Mouse (Mus musculus): ENCODE data around the gene Kcnh3. TPM values are rescaled to one million over a fixed set of nuclear protein-coding genes. Genes with fewer than 3 reads are reported as not detected.

Gene Kcnh3
- total and polyA plus RNA-seq, 3 experiments: 0.05 to 0.37 (median 0.08) TPM

- H3K4me1 ChIP-seq (ENCODE audit: control insufficient read depth, insufficient read depth, low read length): peaks cover 2% of the 10 kb centered on the region; the same call in 1 of the 2 replicates
- H3K27ac ChIP-seq: peak overlapping the region; percentile 60; the same call in 1 of the 2 replicates
- intact Hi-C loops (cut with DNase I): loop anchor here (2.0 kb wide), 1 partner anchor 41 kb away; the partner anchor contains the start of genes Fam186b and Prpf40b
Observed at GRCm38 (mm10) chr15:99253772-99254171, 29.1 kb downstream of the Kcnh3 start.

GRCm38 (mm10) chr15:99254477-99255005 lies 29.9 kb downstream of the Kcnh3 start:
- no peaks in the 10 kb centered on the region for H3K36me3 ChIP-seq (ENCODE audit: control insufficient read depth, insufficient read depth, low read length)
- TF ChIP-seq POLR2A (IDR thresholded peaks at IDR 0.05; ENCODE audit: insufficient read depth, low read depth, low read length): no peak
- TF ChIP-seq CTCF (IDR thresholded peaks at IDR 0.05): no peak
- TF ChIP-seq EP300 (IDR thresholded peaks at IDR 0.05; ENCODE audit: insufficient read depth, low read depth, low read length): 0 out of 2 replicates have a peak, but pooled peaks have one; percentile 9
- H3K79me2 ChIP-seq (replicated peaks; ENCODE audit: control insufficient read depth, insufficient read depth, low read length): no peaks in the 10 kb centered on the region
- intact Hi-C loops (cut with DNase I): no loop called here
- whole genome bisulfite sequencing: 74% methylated on average over 2 of the region's 2 CpGs
- no peak overlapping the region for H3K4me3 ChIP-seq
- peaks cover 3% of the 10 kb centered on the region for H3K4me1 ChIP-seq (ENCODE audit: control insufficient read depth, insufficient read depth, low read length)
- peak overlapping the region; percentile 60 for H3K27ac ChIP-seq
- no peaks in the 10 kb centered on the region for H3K27me3 ChIP-seq (ENCODE audit: control insufficient read depth, insufficient read depth, low read length)
- no peak overlapping the region for H3K9ac ChIP-seq (ENCODE audit: low read depth, low read length)
- peak in 1 of 2 experiments; percentile 47 for DNase-seq

More at GRCm38 (mm10) chr15:99253772-99254171, 29.1 kb downstream of the Kcnh3 start:
- no peak for DNase-seq
- Histone ChIP-seq H3K79me2 (replicated peaks; ENCODE audit: control insufficient read depth, insufficient read depth, low read length) (no peaks in the 10 kb centered on the region), H3K4me3 (no peak overlapping the region), H3K9ac (ENCODE audit: low read depth, low read length) (no peak overlapping the region), H3K27me3 (ENCODE audit: control insufficient read depth, insufficient read depth, low read length) (no peaks in the 10 kb centered on the region), H3K36me3 (ENCODE audit: control insufficient read depth, insufficient read depth, low read length) (no peaks in the 10 kb centered on the region)
- 76% methylated on average over 6 of the region's 6 CpGs for WGBS
- TF ChIP-seq POLR2A (IDR thresholded peaks at IDR 0.05; ENCODE audit: insufficient read depth, low read depth, low read length): no peak
- no peak for TF ChIP-seq CTCF (IDR thresholded peaks at IDR 0.05)
- no peak for TF ChIP-seq EP300 (IDR thresholded peaks at IDR 0.05; ENCODE audit: insufficient read depth, low read depth, low read length)

GRCm38 (mm10) chr15:99255241-99255749 lies 30.6 kb downstream of the Kcnh3 start:
- no peaks in the 10 kb centered on the region for H3K79me2 ChIP-seq (replicated peaks; ENCODE audit: control insufficient read depth, insufficient read depth, low read length)
- H3K36me3 ChIP-seq (ENCODE audit: control insufficient read depth, insufficient read depth, low read length): no peaks in the 10 kb centered on the region
- 82% methylated on average over 6 of the region's 6 CpGs for WGBS
- DNase-seq: no peak
- H3K27me3 ChIP-seq (ENCODE audit: control insufficient read depth, insufficient read depth, low read length): no peaks in the 10 kb centered on the region
- no peak overlapping the region for H3K4me3 ChIP-seq
- TF ChIP-seq CTCF (IDR thresholded peaks at IDR 0.05): no peak
- no peak for TF ChIP-seq POLR2A (IDR thresholded peaks at IDR 0.05; ENCODE audit: insufficient read depth, low read depth, low read length)
- no peak for TF ChIP-seq EP300 (IDR thresholded peaks at IDR 0.05; ENCODE audit: insufficient read depth, low read depth, low read length)
- H3K4me1 ChIP-seq (ENCODE audit: control insufficient read depth, insufficient read depth, low read length): peaks cover 4% of the 10 kb centered on the region
- peak overlapping the region; percentile 60 for H3K27ac ChIP-seq
- H3K9ac ChIP-seq (ENCODE audit: low read depth, low read length): no peak overlapping the region
- intact Hi-C loops (cut with DNase I): no loop called here

GRCm38 (mm10) chr15:99259167-99259729 lies 34.6 kb downstream of the Kcnh3 start:
- no peaks in the 10 kb centered on the region for H3K79me2 ChIP-seq (replicated peaks; ENCODE audit: control insufficient read depth, insufficient read depth, low read length)
- WGBS: 54% methylated on average over 8 of the region's 8 CpGs
- TF ChIP-seq POLR2A (IDR thresholded peaks at IDR 0.05; ENCODE audit: insufficient read depth, low read depth, low read length) (no peak), EP300 (IDR thresholded peaks at IDR 0.05; ENCODE audit: insufficient read depth, low read depth, low read length) (no peak), CTCF (IDR thresholded peaks at IDR 0.05) (no peak)
- H3K4me3 ChIP-seq: no peak overlapping the region
- no peak overlapping the region for H3K9ac ChIP-seq (ENCODE audit: low read depth, low read length)
- no peaks in the 10 kb centered on the region for H3K36me3 ChIP-seq (ENCODE audit: control insufficient read depth, insufficient read depth, low read length)
- peak in 1 of 2 experiments; percentile 16 for DNase-seq
- H3K4me1 ChIP-seq (ENCODE audit: control insufficient read depth, insufficient read depth, low read length): peaks cover 4% of the 10 kb centered on the region
- H3K27me3 ChIP-seq (ENCODE audit: control insufficient read depth, insufficient read depth, low read length): no peaks in the 10 kb centered on the region
- no peak overlapping the region for H3K27ac ChIP-seq
- intact Hi-C loops (cut with DNase I): no loop called here

GRCm38 (mm10) chr15:99259730-99260252 lies 35.1 kb downstream of the Kcnh3 start:
- H3K27ac ChIP-seq: no peak overlapping the region
- no peaks in the 10 kb centered on the region for H3K36me3 ChIP-seq (ENCODE audit: control insufficient read depth, insufficient read depth, low read length)
- no peak overlapping the region for H3K4me3 ChIP-seq
- peaks cover 4% of the 10 kb centered on the region for H3K4me1 ChIP-seq (ENCODE audit: control insufficient read depth, insufficient read depth, low read length)
- 6% methylated on average over 9 of the region's 10 CpGs for WGBS
- TF ChIP-seq POLR2A (IDR thresholded peaks at IDR 0.05; ENCODE audit: insufficient read depth, low read depth, low read length) (no peak; the same call in 1 of the 2 replicates), EP300 (IDR thresholded peaks at IDR 0.05; ENCODE audit: insufficient read depth, low read depth, low read length) (no peak), CTCF (IDR thresholded peaks at IDR 0.05) (no peak)
- H3K79me2 ChIP-seq (replicated peaks; ENCODE audit: control insufficient read depth, insufficient read depth, low read length): no peaks in the 10 kb centered on the region
- H3K9ac ChIP-seq (ENCODE audit: low read depth, low read length): no peak overlapping the region
- DNase-seq: peak; percentile 66 to 67
- H3K27me3 ChIP-seq (ENCODE audit: control insufficient read depth, insufficient read depth, low read length): no peaks in the 10 kb centered on the region
- intact Hi-C loops (cut with DNase I): loop anchor here (5.0 to 10.0 kb wide), 2 partner anchors 177 to 205 kb away; partner anchors contain the start of gene Prph

Measured in heart, adult 2 months (tissue).